Mouse (Mus musculus): ENCODE data around the gene Gm7792. TPM values are rescaled to one million over a fixed set of nuclear protein-coding genes. Genes with fewer than 3 reads are reported as not detected.
"Not testable (repeated sequence)": the region's sequence is repeated elsewhere in the genome, so short reads cannot be mapped to it uniquely, and the experiment has no call there.

Gene Gm7792
- polyA plus RNA-seq (2016; fragmentation: Nextera tagmentation; extraction: Ambion mirVana), result not detected in 2 replicates

GRCm38 (mm10) chr5:93843476-93843875, at the start of gene Gm7792:
Gene Gm7792 (plus strand): TSS chr5:93843776.
- H3K27me3 ChIP-seq; H3K9me3 ChIP-seq; H3K36me3 ChIP-seq; H3K4me2 ChIP-seq (replicated peaks); H3K9ac ChIP-seq (replicated peaks); H3K4me3 ChIP-seq; ATAC-seq (ENCODE audit: low FRiP score, low read depth); H3K27ac ChIP-seq (replicated peaks); H3K4me1 ChIP-seq: not testable (repeated sequence)
- WGBS, result 67% methylated on average over 1 of the region's 2 CpGs

Other genes starting within 250 kb of the Gm7792 start
- gene C87414, start 172.2 kb upstream of the Gm7792 start, polyA plus RNA-seq (2016; fragmentation: Nextera tagmentation; extraction: Ambion mirVana), result not detected in 2 replicates
- gene Gm16429, start 85.3 kb downstream of the Gm7792 start, polyA plus RNA-seq (2016; fragmentation: Nextera tagmentation; extraction: Ambion mirVana), result not detected in 2 replicates
- not detected in 2 replicates for gene BC061212, start 226.8 kb downstream of the Gm7792 start, polyA plus RNA-seq (2016; fragmentation: Nextera tagmentation; extraction: Ambion mirVana)
- gene Gm6351, start 232.6 kb downstream of the Gm7792 start, polyA plus RNA-seq (2016; fragmentation: Nextera tagmentation; extraction: Ambion mirVana), result not detected in 2 replicates